ENCODE assay signal across 8 mouse cellular contexts in the genomic region with DNA sequence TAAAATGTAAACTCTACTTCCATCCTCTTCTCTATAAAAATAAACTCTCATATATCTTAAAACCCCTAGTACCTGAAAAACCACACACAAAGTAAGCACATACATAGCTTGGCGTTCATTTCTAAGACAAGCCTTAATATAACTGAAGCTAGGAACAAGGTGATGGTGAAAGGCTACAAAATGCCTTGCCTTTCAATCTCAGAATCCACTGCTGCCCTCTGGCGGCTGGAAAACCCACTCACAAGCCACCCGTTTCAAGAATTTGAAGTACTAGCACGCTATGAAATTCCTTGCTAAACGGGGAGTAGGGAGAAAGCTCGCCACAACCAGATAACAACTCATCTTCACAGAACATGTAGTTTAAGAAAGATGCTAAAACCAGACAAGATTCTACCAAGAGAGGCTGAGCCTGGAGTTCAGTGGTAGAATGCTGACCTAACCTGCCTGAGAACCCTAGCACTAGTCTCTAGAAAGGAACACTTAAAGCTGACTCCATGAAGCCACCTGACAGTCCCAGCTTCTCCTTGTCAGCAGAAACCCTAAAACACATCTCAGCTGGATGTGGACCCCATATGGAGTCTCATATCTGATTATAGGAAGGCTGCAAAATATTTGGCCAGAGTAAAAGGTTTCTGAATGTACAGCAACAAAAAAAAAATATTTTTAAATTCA. TPM values are rescaled to one million over a fixed set of nuclear protein-coding genes. Genes with fewer than 3 reads are reported as not detected.
DNase-seq lines count a peak whose midpoint lies in the region; ATAC-seq and TF ChIP-seq lines count a peak whose summit lies in the region.

No protein-coding gene starts in this region.

- H3K27ac ChIP-seq in limb, embryonic 13.5 days, result no peak overlapping the region
- no peak overlapping the region for H3K27ac ChIP-seq in testis, adult 2 months (ENCODE audit: control insufficient read depth, insufficient read depth, low read depth, low read length)

- no peak for TF ChIP-seq POLR2A in testis, adult 2 months (IDR thresholded peaks at IDR 0.05; ENCODE audit: control insufficient read depth, low read depth, low read length)

- H3K4me1 ChIP-seq in limb, embryonic 13.5 days, result peaks cover 8% of the 10 kb centered on the region; the same call in 1 of the 2 replicates
- H3K4me1 ChIP-seq in testis, adult 2 months (ENCODE audit: control insufficient read depth, insufficient read depth, low read length), result no peaks in the 10 kb centered on the region

- H3K4me3 ChIP-seq in limb, embryonic 13.5 days, result no peak overlapping the region
- no peak overlapping the region for H3K4me3 ChIP-seq in testis, adult 2 months (ENCODE audit: control insufficient read depth, low read depth, low read length)

- peak; percentile 65 for DNase-seq in A20 (ENCODE audit: low read depth, low spot score)
- peak; percentile 68 for DNase-seq in adrenal gland, adult 2 months
- DNase-seq in embryo, embryonic 10.5 days (ENCODE audit: low spot score), result peak; percentile 89
- peak; percentile 23 to 52 for DNase-seq in gastrocnemius, postnatal 36 days
- peak; percentile 71 for DNase-seq in kidney, adult 9 months
- peak; percentile 23 to 36 for DNase-seq in natural killer cell, adult 2 months (ENCODE audit: low spot score in 2 of 2)

- 5% methylated on average over 6 of the region's 6 CpGs for WGBS in limb, embryonic 13.5 days

- peaks cover 20% of the 10 kb centered on the region for H3K36me3 ChIP-seq in limb, embryonic 13.5 days
- no peaks in the 10 kb centered on the region for H3K36me3 ChIP-seq in testis, adult 2 months (ENCODE audit: control insufficient read depth, insufficient read depth, low read length)

- H3K9ac ChIP-seq in limb, embryonic 13.5 days, result no peak overlapping the region

- peak overlapping the region; percentile 31; the same call in 1 of the 2 replicates for H3K4me2 ChIP-seq in limb, embryonic 13.5 days (replicated peaks)

- peak; percentile 32; the same call in 1 of the 2 replicates for TF ChIP-seq CTCF in testis, adult 2 months (IDR thresholded peaks at IDR 0.05; ENCODE audit: control insufficient read depth, insufficient read depth, insufficient replicate concordance, low read depth, low read length)

- no peak for ATAC-seq in limb, embryonic 13.5 days (ENCODE audit: low FRiP score, low read depth)

- H3K9me3 ChIP-seq in limb, embryonic 13.5 days, result no peaks in the 10 kb centered on the region

- intact Hi-C loops in gastrocnemius, postnatal 36 days (cut with DNase I), result no loop called here

- no peaks in the 10 kb centered on the region for H3K27me3 ChIP-seq in limb, embryonic 13.5 days
- no peaks in the 10 kb centered on the region for H3K27me3 ChIP-seq in testis, adult 2 months (ENCODE audit: control insufficient read depth, insufficient read depth, low read length)

RNA-seq across cellular contexts. Expression of gene Utp18, which starts 29.1 kb away (rescaled TPM):
- total RNA-seq in adrenal gland, adult 2 months (2021), result 10 to 100 TPM; 22.2 to 22.3 TPM
- 5.2 and 7.1 TPM in 2 replicates for polyA plus RNA-seq in adrenal gland, adult 2 months (2012; rRNA removed)
- 1 to 10 TPM; 7.6 to 7.8 TPM for total RNA-seq in gastrocnemius, postnatal 36 days (2021)
- polyA plus RNA-seq in limb, embryonic 13.5 days (2015; fragmentation: Nextera tagmentation; extraction: Ambion mirVana), result 28.6 and 28.8 TPM in 2 replicates
- polyA plus RNA-seq in testis, adult 2 months (2012; rRNA removed), result 8.9 and 12.8 TPM in 2 replicates

RNA-seq across cellular contexts. Expression of gene Mbtd1, which starts 29.2 kb away (rescaled TPM):
- 10 to 100 TPM; 22.4 to 30.4 TPM for total RNA-seq in adrenal gland, adult 2 months (2021)
- 3.3 and 4.7 TPM in 2 replicates for polyA plus RNA-seq in adrenal gland, adult 2 months (2012; rRNA removed)
- total RNA-seq in gastrocnemius, postnatal 36 days (2021), result 10 to 100 TPM in 1 of 2 experiments, 1 to 10 TPM in 1; 8.7 to 10.4 TPM
- 40.3 and 43.4 TPM in 2 replicates for polyA plus RNA-seq in limb, embryonic 13.5 days (2015; fragmentation: Nextera tagmentation; extraction: Ambion mirVana)
- 15.9 and 20.4 TPM in 2 replicates for polyA plus RNA-seq in testis, adult 2 months (2012; rRNA removed)

Comparison
In these comparisons a context has a peak if more than half of its experiments do, and no peak if none do; other contexts are left out.
1. DNase-seq: peak in every context shown above with its lines; median percentile 89 in embryo, embryonic 10.5 days; 71 in kidney, adult 9 months; 68 in adrenal gland, adult 2 months; 65 in A20; 38 in gastrocnemius, postnatal 36 days; 30 in natural killer cell, adult 2 months.